Mouse (Mus musculus): ENCODE measurements around the gene Pax5. TPM values are rescaled to one million over a fixed set of nuclear protein-coding genes. Genes with fewer than 3 reads are reported as not detected.

The Pax5 gene
- polyA plus RNA-seq, 1 experiment from 2014 or later = 0.01 TPM

- H3K4me1 ChIP-seq (replicated peaks) = no peaks in the 10 kb centered on the region
- ATAC-seq = no peak
- H3K9me3 ChIP-seq = no peaks in the 10 kb centered on the region
- H3K9ac ChIP-seq = no peak overlapping the region
- H3K36me3 ChIP-seq = no peaks in the 10 kb centered on the region
- 0 out of 2 replicates have a peak, but pooled peaks cover 4% of the 10 kb centered on the region for H3K27me3 ChIP-seq (replicated peaks)
- no peak overlapping the region for H3K27ac ChIP-seq
- no peak overlapping the region for H3K4me2 ChIP-seq (replicated peaks)
- WGBS = 19% methylated on average over 8 of the region's 8 CpGs
- H3K4me3 ChIP-seq (replicated peaks) = no peak overlapping the region
Observed at GRCm38 (mm10) chr4:44545669-44546068, 164.6 kb downstream of the Pax5 start.

- H3K4me2 ChIP-seq (replicated peaks) = no peak overlapping the region
- no peak for ATAC-seq
- 53% methylated on average over 1 of the region's 1 CpGs for WGBS
- H3K9ac ChIP-seq = no peak overlapping the region
- H3K27ac ChIP-seq = no peak overlapping the region
- no peaks in the 10 kb centered on the region for H3K9me3 ChIP-seq
- H3K27me3 ChIP-seq (replicated peaks) = 0 out of 2 replicates have a peak, but pooled peaks cover 4% of the 10 kb centered on the region
- no peaks in the 10 kb centered on the region for H3K4me1 ChIP-seq (replicated peaks)
- no peak overlapping the region for H3K4me3 ChIP-seq (replicated peaks)
- H3K36me3 ChIP-seq = no peaks in the 10 kb centered on the region
Observed at GRCm38 (mm10) chr4:44544495-44544894, 165.8 kb downstream of the Pax5 start.

GRCm38 (mm10) chr4:44543880-44544279 lies 166.4 kb downstream of the Pax5 start:
- Histone ChIP-seq H3K9me3 (no peaks in the 10 kb centered on the region), H3K4me2 (replicated peaks) (no peak overlapping the region), H3K4me1 (replicated peaks) (no peaks in the 10 kb centered on the region), H3K36me3 (no peaks in the 10 kb centered on the region), H3K9ac (no peak overlapping the region), H3K27ac (no peak overlapping the region), H3K4me3 (replicated peaks) (no peak overlapping the region), H3K27me3 (replicated peaks) (0 out of 2 replicates have a peak, but pooled peaks cover 4% of the 10 kb centered on the region)
- 87% methylated on average over 2 of the region's 2 CpGs for WGBS
- no peak for ATAC-seq

GRCm38 (mm10) chr4:44542101-44542500 lies 168.2 kb downstream of the Pax5 start:
- Histone ChIP-seq H3K9ac (no peak overlapping the region), H3K4me3 (replicated peaks) (no peak overlapping the region), H3K4me2 (replicated peaks) (no peak overlapping the region), H3K27ac (no peak overlapping the region), H3K9me3 (no peaks in the 10 kb centered on the region), H3K36me3 (no peaks in the 10 kb centered on the region), H3K27me3 (replicated peaks) (0 out of 2 replicates have a peak, but pooled peaks cover 4% of the 10 kb centered on the region), H3K4me1 (replicated peaks) (no peaks in the 10 kb centered on the region)
- 74% methylated on average over 3 of the region's 3 CpGs for WGBS
- no peak for ATAC-seq

- no peak overlapping the region for H3K27ac ChIP-seq
- WGBS = 43% methylated on average over 5 of the region's 5 CpGs
- H3K9me3 ChIP-seq = no peaks in the 10 kb centered on the region
- H3K36me3 ChIP-seq = no peaks in the 10 kb centered on the region
- no peaks in the 10 kb centered on the region for H3K4me1 ChIP-seq (replicated peaks)
- H3K4me3 ChIP-seq (replicated peaks) = no peak overlapping the region
- no peak overlapping the region for H3K9ac ChIP-seq
- no peak overlapping the region for H3K4me2 ChIP-seq (replicated peaks)
- ATAC-seq = no peak
- H3K27me3 ChIP-seq (replicated peaks) = no peaks in the 10 kb centered on the region
Observed at GRCm38 (mm10) chr4:44538488-44538887, 171.8 kb downstream of the Pax5 start.

- Histone ChIP-seq H3K4me1 (replicated peaks) (no peaks in the 10 kb centered on the region), H3K27ac (no peak overlapping the region), H3K9ac (no peak overlapping the region), H3K4me3 (replicated peaks) (no peak overlapping the region), H3K4me2 (replicated peaks) (no peak overlapping the region), H3K9me3 (no peaks in the 10 kb centered on the region), H3K27me3 (replicated peaks) (no peaks in the 10 kb centered on the region), H3K36me3 (no peaks in the 10 kb centered on the region)
- WGBS = 80% methylated on average over 4 of the region's 4 CpGs
- no peak for ATAC-seq
Observed at GRCm38 (mm10) chr4:44536794-44537193, 173.5 kb downstream of the Pax5 start.

- Histone ChIP-seq H3K9me3 (no peaks in the 10 kb centered on the region), H3K27ac (no peak overlapping the region), H3K4me3 (replicated peaks) (no peak overlapping the region), H3K4me1 (replicated peaks) (no peaks in the 10 kb centered on the region), H3K27me3 (replicated peaks) (no peaks in the 10 kb centered on the region), H3K9ac (no peak overlapping the region), H3K4me2 (replicated peaks) (no peak overlapping the region), H3K36me3 (no peaks in the 10 kb centered on the region)
- 92% methylated on average over 4 of the region's 4 CpGs for whole genome bisulfite sequencing
- no peak for ATAC-seq
Observed at GRCm38 (mm10) chr4:44535646-44536045, 174.6 kb downstream of the Pax5 start.

- Histone ChIP-seq H3K9ac (no peak overlapping the region), H3K27me3 (replicated peaks) (no peaks in the 10 kb centered on the region), H3K4me3 (replicated peaks) (no peak overlapping the region), H3K9me3 (no peaks in the 10 kb centered on the region), H3K27ac (no peak overlapping the region), H3K36me3 (no peaks in the 10 kb centered on the region), H3K4me2 (replicated peaks) (no peak overlapping the region), H3K4me1 (replicated peaks) (no peaks in the 10 kb centered on the region)
- WGBS = 67% methylated on average over 5 of the region's 5 CpGs
- no peak for ATAC-seq
Observed at GRCm38 (mm10) chr4:44533286-44533685, 177.0 kb downstream of the Pax5 start.

- no peak for ATAC-seq
- Histone ChIP-seq H3K27me3 (replicated peaks) (no peaks in the 10 kb centered on the region), H3K4me2 (replicated peaks) (no peak overlapping the region), H3K4me3 (replicated peaks) (no peak overlapping the region), H3K27ac (no peak overlapping the region), H3K9me3 (no peaks in the 10 kb centered on the region), H3K36me3 (no peaks in the 10 kb centered on the region), H3K9ac (no peak overlapping the region), H3K4me1 (replicated peaks) (no peaks in the 10 kb centered on the region)
- WGBS = 68% methylated on average over 5 of the region's 5 CpGs
Observed at GRCm38 (mm10) chr4:44532731-44533130, 177.6 kb downstream of the Pax5 start.

- H3K4me3 ChIP-seq (replicated peaks) = no peak overlapping the region
- H3K9me3 ChIP-seq = no peaks in the 10 kb centered on the region
- no peaks in the 10 kb centered on the region for H3K36me3 ChIP-seq
- no peak overlapping the region for H3K4me2 ChIP-seq (replicated peaks)
- WGBS = 84% methylated on average over 3 of the region's 3 CpGs
- H3K27ac ChIP-seq = no peak overlapping the region
- ATAC-seq = no peak
- no peaks in the 10 kb centered on the region for H3K4me1 ChIP-seq (replicated peaks)
- no peak overlapping the region for H3K9ac ChIP-seq
- H3K27me3 ChIP-seq (replicated peaks) = no peaks in the 10 kb centered on the region
Observed at GRCm38 (mm10) chr4:44525336-44525735, 185.0 kb downstream of the Pax5 start.

GRCm38 (mm10) chr4:44518923-44519322 lies 191.4 kb downstream of the Pax5 start:
- no peak overlapping the region for H3K27ac ChIP-seq
- no peaks in the 10 kb centered on the region for H3K4me1 ChIP-seq (replicated peaks)
- 69% methylated on average over 11 of the region's 11 CpGs for WGBS
- H3K36me3 ChIP-seq = no peaks in the 10 kb centered on the region
- H3K9ac ChIP-seq = no peak overlapping the region
- no peak overlapping the region for H3K4me3 ChIP-seq (replicated peaks)
- no peaks in the 10 kb centered on the region for H3K27me3 ChIP-seq (replicated peaks)
- H3K4me2 ChIP-seq (replicated peaks) = no peak overlapping the region
- ATAC-seq = no peak
- no peaks in the 10 kb centered on the region for H3K9me3 ChIP-seq

- no peak overlapping the region for H3K27ac ChIP-seq
- H3K9ac ChIP-seq = no peak overlapping the region
- ATAC-seq = no peak
- 72% methylated on average over 4 of the region's 4 CpGs for WGBS
- H3K27me3 ChIP-seq (replicated peaks) = no peaks in the 10 kb centered on the region
- no peaks in the 10 kb centered on the region for H3K4me1 ChIP-seq (replicated peaks)
- no peaks in the 10 kb centered on the region for H3K36me3 ChIP-seq
- H3K9me3 ChIP-seq = no peaks in the 10 kb centered on the region
- no peak overlapping the region for H3K4me2 ChIP-seq (replicated peaks)
- no peak overlapping the region for H3K4me3 ChIP-seq (replicated peaks)
Observed at GRCm38 (mm10) chr4:44513981-44514380, 196.3 kb downstream of the Pax5 start.

- Histone ChIP-seq H3K27ac (no peak overlapping the region), H3K9me3 (no peaks in the 10 kb centered on the region), H3K36me3 (no peaks in the 10 kb centered on the region), H3K27me3 (replicated peaks) (peaks cover 5% of the 10 kb centered on the region; the same call in 1 of the 2 replicates), H3K4me1 (replicated peaks) (no peaks in the 10 kb centered on the region), H3K4me2 (replicated peaks) (no peak overlapping the region), H3K4me3 (replicated peaks) (no peak overlapping the region), H3K9ac (no peak overlapping the region)
- WGBS = 6% methylated on average over 7 of the region's 7 CpGs
- no peak for ATAC-seq
Observed at GRCm38 (mm10) chr4:44511682-44512081, 198.6 kb downstream of the Pax5 start.

All from intestine, embryonic 15.5 days (tissue).